Mouse (Mus musculus) layer of hippocampus, adult 11-12 months (tissue): ENCODE measurements at regions not wholly inside any gene's neighbourhood (a gene's known extent, or its start where the extent isn't known, plus 50 kb on each side); places are given as distances from the start of the nearest gene placed in this dataset.

ENCODE experiments used
- DNase-seq: peaks from one replicate; pipeline ENCODE4 v3.0.0; 2022; ENCODE audit warnings: low spot score

DNA sequence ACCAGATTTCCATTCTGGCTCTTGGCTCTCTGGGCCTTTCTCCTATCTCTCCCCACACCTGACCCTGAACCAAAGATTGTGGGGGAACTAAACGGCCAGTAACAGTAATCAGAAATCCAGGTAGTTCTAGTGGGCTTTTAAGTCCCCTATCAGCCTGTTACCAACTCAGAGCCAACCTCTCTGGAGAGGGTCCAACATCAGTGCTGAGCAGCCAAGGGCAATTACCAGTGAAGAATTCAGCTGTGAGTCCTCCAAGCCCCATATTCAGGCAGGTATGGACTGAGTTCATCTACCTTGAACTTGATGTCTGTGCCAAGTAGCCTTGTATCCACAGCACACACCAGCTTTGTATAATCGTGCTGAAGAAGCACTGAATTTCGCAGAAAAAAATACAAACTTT is 1636.7 kb downstream of the Efnb2 start:
- DNase-seq = no peak

DNA sequence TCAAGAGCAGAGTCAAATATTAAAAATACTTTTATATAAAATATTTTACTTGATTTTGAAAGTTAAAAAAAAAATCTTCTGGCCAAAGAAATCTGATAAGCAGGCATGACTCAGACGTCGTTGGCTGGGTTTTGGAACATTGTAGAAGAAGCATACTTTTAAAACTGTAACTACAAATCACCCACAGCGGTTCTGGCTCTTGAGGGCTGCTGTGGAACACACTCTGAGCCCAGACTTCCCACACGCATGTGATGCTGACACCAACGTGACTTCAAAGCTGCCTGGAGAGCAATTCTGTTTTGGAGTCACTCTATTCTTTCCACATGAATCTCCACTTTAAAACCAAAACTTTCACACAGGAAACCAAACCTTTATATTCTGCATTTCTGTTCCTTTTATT is 1649.2 kb downstream of the Efnb2 start:
- DNase-seq = no peak

DNA sequence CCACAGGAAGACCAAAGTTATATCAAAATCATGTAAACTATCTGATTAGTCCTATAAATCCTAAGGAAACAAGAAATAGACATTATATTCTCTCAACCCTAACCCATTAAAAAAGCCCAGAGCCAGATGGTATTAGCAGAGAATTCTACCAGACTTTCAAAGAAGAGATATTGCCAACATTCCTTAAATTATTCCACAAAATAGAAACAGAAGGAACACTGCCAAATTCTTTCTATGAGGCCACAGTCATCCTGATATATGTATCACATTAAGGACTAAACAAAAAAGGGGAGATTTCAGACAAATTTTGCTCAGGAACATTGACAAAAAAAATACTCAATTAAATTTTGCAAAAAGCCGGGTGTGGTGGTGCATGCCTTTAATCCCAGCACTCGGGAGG is 1669.5 kb downstream of the Efnb2 start:
- no peak for DNase-seq

DNA sequence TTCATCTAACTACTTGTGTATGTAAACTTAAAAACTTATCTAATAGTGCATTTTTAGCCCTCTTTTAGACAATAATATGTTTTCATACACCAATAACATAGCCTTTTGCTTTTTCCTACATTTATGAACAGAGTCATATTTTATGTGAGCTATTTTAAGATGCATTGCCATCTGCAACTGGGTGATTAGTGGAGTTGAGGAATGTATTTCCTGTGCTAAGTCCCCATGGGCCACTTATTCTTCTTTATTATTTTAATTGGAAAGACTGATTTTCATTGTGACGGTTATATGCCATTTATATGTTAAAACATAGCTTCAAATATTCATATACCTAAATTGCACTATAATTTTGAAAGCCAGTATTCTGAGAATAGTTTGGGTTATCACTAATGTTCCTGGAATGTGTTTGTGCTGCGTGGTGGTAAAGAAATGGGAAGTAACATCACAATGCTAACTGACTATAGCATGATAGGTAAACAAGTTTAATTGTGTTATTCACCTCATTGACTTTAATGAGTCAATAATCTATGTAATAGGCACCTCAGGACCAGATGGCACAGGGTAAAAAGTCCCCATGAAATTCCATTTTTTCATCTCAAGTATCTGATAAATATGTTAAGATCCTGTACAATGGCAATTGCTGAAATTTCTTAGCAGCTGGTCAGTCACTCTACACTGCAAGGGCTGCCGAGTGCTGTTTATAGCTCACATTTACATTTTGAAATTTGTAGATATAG is 1671.5 kb downstream of the Efnb2 start:
- no peak for DNase-seq

DNA sequence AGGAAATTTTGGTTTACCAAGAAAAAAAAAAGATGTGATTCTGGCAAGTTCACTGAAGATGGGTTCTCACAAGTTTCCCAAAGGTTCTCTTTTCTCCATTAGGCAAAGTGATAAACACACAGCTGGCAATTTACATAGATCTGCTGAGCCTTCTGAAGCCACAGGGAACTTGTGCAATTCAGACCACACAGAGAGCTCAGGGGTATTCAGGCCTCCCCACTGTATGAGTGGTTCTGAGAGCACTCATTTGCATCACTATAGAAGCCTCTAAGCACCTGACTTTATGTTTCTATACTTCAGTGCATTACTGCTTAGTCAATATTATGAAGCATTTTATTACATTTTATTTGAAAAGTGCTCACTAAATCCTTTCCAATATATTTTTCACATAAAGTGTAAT is 1687.1 kb downstream of the Efnb2 start:
- DNase-seq = no peak

DNA sequence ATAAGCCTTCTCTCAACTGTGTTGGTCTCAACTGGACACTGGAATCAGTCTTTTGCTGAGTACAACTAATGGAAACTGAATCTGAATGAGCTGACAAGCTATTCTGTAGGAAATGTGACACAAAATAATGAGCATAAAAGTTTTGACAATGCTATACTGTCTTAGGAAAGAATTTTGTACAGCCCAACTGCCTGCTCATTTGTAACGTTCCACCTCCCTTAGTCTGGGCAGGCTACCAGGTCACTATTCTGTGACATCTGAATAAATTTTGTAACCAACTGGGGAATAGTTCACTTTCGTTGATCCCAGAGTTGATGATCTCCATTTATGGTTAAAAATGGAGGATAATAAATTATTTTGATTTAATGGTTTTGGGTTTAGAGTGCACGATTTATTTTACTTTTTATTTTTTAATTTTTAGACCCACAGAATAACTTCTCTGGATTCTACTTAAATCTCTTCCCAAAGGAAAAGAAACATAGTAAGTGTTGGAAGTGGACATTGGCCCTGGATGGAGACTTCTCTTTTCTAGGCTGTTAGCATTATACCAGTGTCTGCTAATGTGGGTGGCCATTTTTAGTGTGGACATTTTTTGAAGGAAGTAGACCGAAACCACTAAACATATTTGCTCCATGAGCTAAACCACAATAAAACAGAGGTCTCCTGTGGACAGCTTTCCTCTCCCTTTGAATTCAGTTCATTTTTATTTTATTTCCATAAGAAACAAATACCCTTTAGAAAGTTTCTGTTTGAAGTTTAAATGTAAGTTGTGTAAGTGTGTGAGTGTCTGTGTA is 1697.8 kb downstream of the Efnb2 start:
- DNase-seq = no peak

DNA sequence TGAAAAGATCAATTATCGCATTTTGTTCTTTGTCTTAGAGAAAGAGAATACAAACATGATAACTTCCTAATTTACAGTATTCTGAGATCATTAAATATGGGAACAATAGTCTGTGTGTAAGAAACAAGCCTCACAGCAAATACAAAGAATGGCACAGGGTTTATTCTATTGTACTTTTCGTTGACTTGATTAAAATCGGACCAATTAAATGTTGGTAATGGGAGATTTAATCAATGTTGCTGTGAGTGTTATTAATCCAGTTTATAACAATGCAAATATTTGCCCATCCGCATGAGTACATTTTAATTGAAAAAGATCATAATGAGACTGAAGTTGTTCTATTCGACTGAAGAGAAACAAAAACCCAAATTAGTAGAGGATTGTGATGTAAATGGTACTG is 1703.0 kb downstream of the Efnb2 start:
- DNase-seq = no peak

DNA sequence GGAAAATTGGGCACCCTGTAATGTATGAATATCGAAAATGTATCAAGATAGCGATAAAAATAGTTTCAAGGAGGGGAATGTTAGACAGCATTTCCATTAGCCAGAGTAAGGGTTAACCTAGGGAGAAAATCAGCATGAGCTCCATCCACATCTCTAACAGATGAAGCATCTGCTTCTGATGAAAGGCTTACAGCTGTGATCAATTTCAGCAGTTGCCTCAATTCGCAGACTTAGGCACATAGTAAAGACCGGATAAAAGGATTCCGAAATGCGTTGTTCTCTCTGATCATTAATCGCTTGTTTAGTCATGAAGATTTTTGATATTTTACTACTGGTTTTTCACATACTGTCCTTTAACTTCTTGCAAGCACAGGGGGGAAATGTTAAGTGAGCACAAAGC is 1706.8 kb downstream of the Efnb2 start:
- no peak for DNase-seq

DNA sequence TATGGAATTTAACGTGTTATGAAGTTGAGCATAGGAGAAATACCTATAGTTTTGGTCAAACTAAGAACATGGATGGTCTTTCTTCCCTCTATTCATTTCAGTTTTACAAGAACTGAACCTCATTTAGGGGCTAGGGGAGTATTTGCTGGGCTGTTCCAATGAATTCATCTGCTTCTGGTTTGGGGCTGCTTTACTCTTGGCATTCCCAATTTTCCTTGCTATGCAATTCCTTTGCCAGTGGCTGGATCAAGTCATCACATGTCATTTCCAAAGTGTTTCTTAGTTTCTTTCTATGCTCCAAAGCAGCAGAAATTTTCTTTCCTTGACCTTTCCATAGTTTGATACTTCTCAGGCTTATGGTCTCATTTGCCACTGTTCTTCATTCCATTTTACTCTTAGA is 1738.6 kb downstream of the Efnb2 start:
- no peak for DNase-seq

DNA sequence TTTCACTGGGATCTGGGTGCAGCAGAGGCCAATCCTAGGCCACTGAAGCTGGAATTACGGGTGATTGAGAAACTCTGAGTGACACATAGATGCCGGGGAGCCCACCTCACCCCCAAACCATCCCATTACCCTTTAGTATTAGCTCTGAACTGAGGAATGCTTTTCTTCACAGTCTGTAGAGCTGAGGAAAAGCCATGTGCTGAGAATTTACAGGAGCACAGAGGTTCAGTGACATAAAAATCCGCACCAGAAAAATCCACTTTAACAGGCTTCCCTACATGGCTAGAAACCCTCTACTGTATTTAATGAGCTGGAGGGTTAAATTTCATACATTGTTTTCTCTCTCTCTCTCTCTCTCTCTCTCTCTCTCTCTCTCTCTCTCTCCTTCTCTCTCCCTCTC is 1753.4 kb downstream of the Efnb2 start:
- DNase-seq = no peak

DNA sequence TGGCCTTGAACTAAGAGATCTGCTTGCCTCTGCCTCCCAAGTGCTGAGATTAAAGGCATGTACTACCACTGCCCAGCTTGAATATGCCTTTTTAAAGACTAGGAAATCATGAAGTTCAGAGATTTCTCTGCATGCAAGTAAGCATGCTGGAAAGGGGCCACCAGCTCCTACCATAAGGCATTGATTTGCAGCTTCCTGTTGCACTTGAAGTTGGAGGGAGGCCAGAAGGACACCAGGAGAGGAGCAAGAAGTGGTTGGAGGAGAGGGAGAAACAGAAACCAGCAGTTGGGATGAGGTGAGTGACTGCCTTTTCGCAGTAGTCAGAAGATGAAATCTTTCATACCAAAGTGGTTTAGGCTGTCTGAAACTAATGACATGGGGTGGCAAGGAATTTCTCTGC is 1769.6 kb downstream of the Efnb2 start:
- DNase-seq = no peak

DNA sequence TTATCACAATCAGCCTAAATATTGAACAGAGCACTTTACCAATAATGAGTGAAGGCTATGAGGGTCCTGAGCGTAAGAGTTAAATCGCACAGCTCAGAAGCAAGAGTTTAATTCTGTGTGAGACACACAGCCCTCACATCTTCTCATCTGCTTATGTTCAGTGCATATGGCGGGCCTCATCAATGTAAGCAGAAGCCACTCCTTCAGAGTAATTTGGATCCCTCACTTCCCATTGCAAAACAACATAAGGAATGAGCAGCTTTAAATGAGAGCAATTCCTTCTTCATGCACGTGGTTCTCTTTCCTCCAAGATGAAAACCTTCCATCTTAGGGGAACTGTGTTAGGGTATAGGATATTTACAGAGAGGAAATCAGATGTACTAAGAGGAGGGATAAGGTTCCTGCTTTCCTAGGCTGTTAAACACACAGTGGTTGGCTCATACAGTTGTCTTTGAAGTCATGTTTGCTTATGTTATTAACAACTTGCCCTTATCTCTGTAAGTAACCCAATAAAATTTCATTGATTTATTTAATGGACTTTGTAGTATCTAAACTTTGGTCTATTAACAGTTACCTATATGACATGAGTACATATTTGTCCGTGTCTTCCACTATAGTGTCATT is 1774.2 kb downstream of the Efnb2 start:
- DNase-seq = no peak

DNA sequence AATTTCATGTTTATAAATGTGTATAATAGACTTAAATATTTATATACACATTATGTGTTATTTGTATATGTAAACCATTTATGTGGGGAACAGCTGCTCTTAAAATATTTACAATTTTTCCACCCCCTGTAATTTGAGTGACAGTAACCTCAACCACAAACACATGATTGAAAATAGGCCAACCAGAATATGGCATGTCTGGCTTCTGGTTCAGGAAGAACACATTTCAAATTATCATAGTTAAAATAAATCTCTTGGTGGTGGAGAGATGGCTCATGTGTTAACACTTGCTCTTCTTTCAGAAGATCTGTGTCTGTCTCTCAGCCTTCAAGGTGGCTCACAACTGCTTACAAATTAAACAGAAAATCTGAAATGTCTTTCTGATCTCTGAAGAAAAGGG is 1776.2 kb downstream of the Efnb2 start:
- no peak for DNase-seq

DNA sequence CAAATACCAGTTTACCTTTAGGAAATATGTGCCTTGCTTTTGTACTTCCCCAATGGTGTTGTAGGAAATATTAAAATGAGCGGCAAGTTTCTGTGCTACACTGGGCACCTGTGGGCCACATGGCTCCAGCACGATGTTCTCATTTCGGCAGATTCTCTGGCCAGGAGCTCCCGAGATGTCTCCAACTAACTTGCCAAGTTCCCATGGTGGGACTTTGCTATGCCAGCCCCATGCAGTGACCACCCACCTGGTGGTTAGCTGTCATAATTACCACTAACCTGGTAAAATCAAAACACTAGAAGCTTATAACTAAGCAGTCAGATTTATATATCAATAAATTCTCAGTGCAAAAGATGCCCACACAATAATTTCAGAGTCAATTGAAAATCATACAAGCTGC is 1777.5 kb upstream of the Slc10a2 start:
- DNase-seq = no peak
